Mouse (Mus musculus): Measurements from ENCODE around the gene Cd40lg.

Cd40lg gene

GRCm38 (mm10) chrX:57211876-57212275, at the start of gene Cd40lg:
Gene Cd40lg, plus strand, starts transcription at chrX:57212143.
- DNase-seq (ENCODE audit: low read depth, low spot score), result no peak

- DNase-seq (ENCODE audit: low read depth, low spot score), result no peak
Observed at GRCm38 (mm10) chrX:57166549-57166948, 45.4 kb upstream of the Cd40lg start.

GRCm38 (mm10) chrX:57171269-57171668, 40.7 kb upstream of the Cd40lg start:
- no peak for DNase-seq (ENCODE audit: low read depth, low spot score)

GRCm38 (mm10) chrX:57177225-57177779, 34.6 kb upstream of the Cd40lg start:
- DNase-seq (ENCODE audit: low read depth, low spot score), result no peak

GRCm38 (mm10) chrX:57182470-57182869, 29.5 kb upstream of the Cd40lg start:
- no peak for DNase-seq (ENCODE audit: low read depth, low spot score)

GRCm38 (mm10) chrX:57183359-57183758, 28.6 kb upstream of the Cd40lg start:
- DNase-seq (ENCODE audit: low read depth, low spot score), result no peak

DNA sequence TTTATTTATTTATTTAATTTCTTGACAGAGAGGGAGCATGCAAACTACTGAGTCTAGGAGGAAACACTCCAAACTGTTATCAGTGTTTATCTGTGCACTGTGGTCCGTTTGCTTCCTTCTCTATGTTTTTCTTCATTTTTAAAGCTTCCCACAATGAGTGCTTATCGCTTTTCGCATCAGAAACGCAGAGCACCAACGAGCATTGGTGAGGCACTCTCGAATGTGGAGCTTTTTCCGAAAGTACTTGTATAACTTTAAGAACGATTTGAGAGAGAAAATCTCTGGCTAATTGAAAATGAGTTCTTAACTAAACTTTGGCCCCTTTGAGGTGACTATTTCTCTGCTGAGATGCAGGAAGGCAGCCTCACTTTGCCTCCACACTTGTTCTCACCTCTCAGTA, 24.6 kb upstream of the Cd40lg start:
- DNase-seq (ENCODE audit: low read depth, low spot score), result no peak

GRCm38 (mm10) chrX:57189335-57189734, 22.6 kb upstream of the Cd40lg start:
- no peak for DNase-seq (ENCODE audit: low read depth, low spot score)

- DNase-seq (ENCODE audit: low read depth, low spot score), result no peak
Observed at GRCm38 (mm10) chrX:57196319-57196718, 15.6 kb upstream of the Cd40lg start.

GRCm38 (mm10) chrX:57198036-57198435, 13.9 kb upstream of the Cd40lg start:
- no peak for DNase-seq (ENCODE audit: low read depth, low spot score)

DNA sequence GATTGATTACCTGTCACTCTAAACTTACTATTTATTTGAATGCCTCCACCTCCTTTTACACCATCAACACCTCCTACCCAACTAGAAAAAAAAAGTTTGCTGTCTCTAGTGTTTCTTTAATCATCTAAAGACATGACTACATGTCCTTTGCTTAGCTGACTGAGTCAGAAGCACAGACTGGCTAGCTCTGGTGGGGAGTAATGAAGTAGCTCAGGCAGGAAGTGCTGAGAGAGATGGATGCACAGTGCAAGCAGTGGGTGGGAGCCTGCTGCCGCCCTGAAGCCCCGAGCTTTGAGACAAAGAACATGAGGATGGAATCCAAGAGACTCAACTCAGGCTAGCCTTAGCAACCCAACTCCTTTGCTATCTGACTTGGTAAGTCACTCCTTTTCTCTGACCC, 11.5 kb upstream of the Cd40lg start:
- no peak for DNase-seq (ENCODE audit: low read depth, low spot score)

GRCm38 (mm10) chrX:57210591-57210990, 1.4 kb upstream of the Cd40lg start:
- no peak for DNase-seq (ENCODE audit: low read depth, low spot score)

DNA sequence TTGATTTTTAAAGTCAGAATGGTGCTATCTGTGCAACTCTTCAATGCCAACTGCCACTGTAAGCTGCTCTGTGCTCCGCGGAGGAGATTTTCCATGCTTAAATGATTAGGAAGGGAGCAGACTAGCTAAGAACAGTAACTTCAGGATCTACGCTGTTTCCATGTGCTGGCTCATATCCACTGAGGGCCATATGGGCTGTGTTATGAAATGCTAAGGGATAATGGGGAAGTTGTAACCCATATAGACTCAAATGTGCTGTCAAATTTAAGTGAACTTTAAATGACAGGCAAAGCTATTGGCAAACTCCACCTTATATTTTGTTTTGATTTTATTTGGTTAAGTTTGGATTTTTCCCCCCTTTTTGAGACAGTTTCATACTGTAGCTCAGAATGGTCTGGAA, 919 bp downstream of the Cd40lg start:
- DNase-seq (ENCODE audit: low read depth, low spot score), result no peak

- DNase-seq (ENCODE audit: low read depth, low spot score), result no peak
Observed at GRCm38 (mm10) chrX:57215495-57215894, 3.6 kb downstream of the Cd40lg start.

GRCm38 (mm10) chrX:57216271-57216670, 4.3 kb downstream of the Cd40lg start:
- no peak for DNase-seq (ENCODE audit: low read depth, low spot score)

DNA sequence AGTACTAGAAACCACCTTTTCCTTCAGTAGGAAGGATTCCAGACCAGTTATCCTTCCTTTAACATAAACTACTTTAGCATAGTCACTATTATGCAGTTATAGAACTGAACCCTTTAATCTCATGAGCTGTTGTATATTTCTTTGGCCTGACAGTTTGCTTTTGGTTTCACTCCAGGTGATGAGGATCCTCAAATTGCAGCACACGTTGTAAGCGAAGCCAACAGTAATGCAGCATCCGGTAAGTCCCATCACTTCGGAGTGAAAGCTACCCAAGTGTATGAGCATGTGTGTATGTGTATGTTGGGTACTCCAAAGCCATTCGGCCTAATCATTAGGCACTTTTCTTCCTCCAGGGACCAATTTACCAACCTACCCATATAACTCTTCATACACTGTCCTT, 7.6 kb downstream of the Cd40lg start:
- DNase-seq (ENCODE audit: low read depth, low spot score), result no peak

DNA sequence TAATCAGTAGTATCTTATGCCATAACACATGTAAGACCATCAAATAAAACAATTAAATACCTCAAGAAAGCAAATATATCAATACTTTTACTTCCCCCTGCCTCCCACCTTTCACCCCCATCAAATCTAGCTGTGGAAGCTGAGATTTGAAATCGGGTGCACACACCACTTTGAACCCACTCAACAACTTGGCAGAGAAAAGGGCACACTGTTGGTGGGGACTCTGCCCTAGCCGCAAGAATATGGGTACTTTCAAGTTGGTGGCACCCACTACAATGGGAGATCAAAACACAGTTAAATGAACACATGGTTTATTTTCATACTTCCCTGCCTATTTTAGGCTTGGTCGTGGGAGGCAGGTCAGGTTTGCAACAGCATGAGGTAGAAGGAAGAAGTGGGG, 9.9 kb downstream of the Cd40lg start:
- no peak for DNase-seq (ENCODE audit: low read depth, low spot score)

DNA sequence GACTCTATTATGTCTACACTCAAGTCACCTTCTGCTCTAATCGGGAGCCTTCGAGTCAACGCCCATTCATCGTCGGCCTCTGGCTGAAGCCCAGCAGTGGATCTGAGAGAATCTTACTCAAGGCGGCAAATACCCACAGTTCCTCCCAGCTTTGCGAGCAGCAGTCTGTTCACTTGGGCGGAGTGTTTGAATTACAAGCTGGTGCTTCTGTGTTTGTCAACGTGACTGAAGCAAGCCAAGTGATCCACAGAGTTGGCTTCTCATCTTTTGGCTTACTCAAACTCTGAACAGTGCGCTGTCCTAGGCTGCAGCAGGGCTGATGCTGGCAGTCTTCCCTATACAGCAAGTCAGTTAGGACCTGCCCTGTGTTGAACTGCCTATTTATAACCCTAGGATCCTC, 11.4 kb downstream of the Cd40lg start:
- no peak for DNase-seq (ENCODE audit: low read depth, low spot score)

- DNase-seq (ENCODE audit: low read depth, low spot score), result no peak
Observed at GRCm38 (mm10) chrX:57228178-57228577, 16.2 kb downstream of the Cd40lg start.

- no peak for DNase-seq (ENCODE audit: low read depth, low spot score)
Observed at GRCm38 (mm10) chrX:57233596-57233995, 21.7 kb downstream of the Cd40lg start.

GRCm38 (mm10) chrX:57235982-57236381, 24.0 kb downstream of the Cd40lg start:
- no peak for DNase-seq (ENCODE audit: low read depth, low spot score)

DNA sequence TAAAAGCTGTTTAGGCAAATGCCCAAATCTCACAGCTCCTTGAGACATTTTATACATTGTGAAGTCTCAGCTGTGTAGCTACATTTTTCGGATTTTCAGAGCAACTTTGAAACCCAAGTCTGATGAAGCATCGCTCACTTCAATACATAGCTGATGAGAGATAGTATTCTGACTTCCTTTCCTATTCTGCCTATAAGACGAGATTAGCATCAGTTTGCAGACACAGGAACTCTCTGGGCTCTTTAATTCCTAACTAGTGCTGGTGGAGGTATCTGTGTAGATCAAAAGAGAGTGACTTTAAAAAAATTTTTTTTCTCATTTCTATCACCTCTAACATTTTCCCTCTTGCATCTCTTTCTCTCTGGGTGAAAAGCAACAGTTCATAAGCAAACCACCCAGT, 26.6 kb downstream of the Cd40lg start:
- no peak for DNase-seq (ENCODE audit: low read depth, low spot score)

- no peak for DNase-seq (ENCODE audit: low read depth, low spot score)
Observed at GRCm38 (mm10) chrX:57253329-57254055, 41.5 kb downstream of the Cd40lg start.

GRCm38 (mm10) chrX:57260744-57261143, 48.8 kb downstream of the Cd40lg start:
- DNase-seq (ENCODE audit: low read depth, low spot score), result peak; percentile 6
